Mouse (Mus musculus) cortical plate, adult 2 months (tissue): ENCODE measurements around the gene Supt3.
A peak's percentile ranks its signal among the peaks of the same experiment; 100 is the strongest.

ENCODE experiments used
- CTCF ChIP-seq: fragments of 200-500 bp; IDR thresholded peaks from 2 replicates; pipeline ENCODE4 v1.5.1; 2011; ENCODE audit warnings: mild to moderate bottlenecking, control low read depth, low read length; ENCODE audit not compliant: insufficient read depth; ENCODE audit errors: extremely low read depth
- POLR2A ChIP-seq: fragments of 200-500 bp; IDR thresholded peaks from 2 replicates; pipeline ENCODE4 v1.6.1; 2011; ENCODE audit warnings: mild to moderate bottlenecking, low read length, control low read depth; ENCODE audit not compliant: insufficient read depth; ENCODE audit errors: extremely low read depth

- no peak for TF ChIP-seq CTCF
- peak; percentile 50; the same call in 1 of the 2 replicates for TF ChIP-seq POLR2A
Observed at GRCm38 (mm10) chr17:44777337-44777804, 419 bp downstream of the Supt3 start.
